Mouse (Mus musculus) mouse trophoblast stem cell (cell line): ENCODE results near the gene Gm7534.

Experiments used
- in situ Hi-C, 2 experiments: fragments of 300-500 bp; cut with MseI, MboI; formaldehyde crosslinking; loops; 2 replicates in 1 of 2; 3 replicates in 1 of 2; pipeline ENCODE4 v1.15.1; 2025

The Gm7534 gene

DNA sequence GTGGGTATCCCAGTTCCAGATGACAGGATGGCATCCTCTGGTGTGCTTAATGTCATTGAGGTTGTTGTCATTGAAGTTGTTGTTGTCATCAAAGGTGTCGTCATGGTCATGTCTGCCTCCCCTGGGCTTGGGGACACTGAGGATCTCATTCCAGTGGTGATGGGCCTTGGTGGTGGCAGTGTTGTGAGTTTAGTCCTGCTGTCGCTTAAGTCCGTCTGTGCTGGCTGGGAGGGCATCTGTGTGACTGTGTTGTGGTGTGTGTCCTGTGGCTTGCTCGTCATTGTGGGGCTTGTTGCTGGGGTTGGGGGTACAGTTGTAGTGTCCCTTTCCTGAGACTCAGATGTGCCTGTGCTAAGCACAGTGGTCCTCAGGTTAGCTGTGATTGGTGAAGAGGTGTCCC is at the start of gene Gm7534:
Gm7534 (minus strand) TSS at position 101 of the 400 bp plus-strand sequence.
- in situ Hi-C loops, result loop anchor here in 1 of 2 experiments (5.0 kb wide), 1 partner anchor 34 kb away; the partner anchor contains the start of gene Cnksr1

GRCm38 (mm10) chr4:134252131-134252910 is 49.5 kb upstream of the Gm7534 start:
- in situ Hi-C loops, result no loop called here

GRCm38 (mm10) chr4:134251241-134252130 is 48.7 kb upstream of the Gm7534 start:
- in situ Hi-C loops, result no loop called here

DNA sequence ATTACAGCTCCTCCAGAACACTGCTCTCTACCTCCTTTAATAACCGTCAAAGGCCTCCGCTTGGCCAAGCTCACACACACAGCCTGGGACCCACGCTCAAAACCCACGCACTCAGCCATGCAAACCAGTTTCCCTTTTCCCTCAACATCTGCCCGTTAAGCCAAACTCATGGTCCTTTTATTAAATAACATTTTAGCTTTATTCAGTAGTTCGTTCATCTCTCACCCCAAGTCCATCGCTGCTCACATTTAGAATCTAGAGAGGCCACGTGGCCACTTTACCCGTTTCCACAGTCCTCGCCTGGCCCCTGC is 48.1 kb upstream of the Gm7534 start:
- in situ Hi-C loops, result no loop called here

- in situ Hi-C loops, result no loop called here
Observed at GRCm38 (mm10) chr4:134250116-134250929, 47.5 kb upstream of the Gm7534 start.

GRCm38 (mm10) chr4:134249651-134250050 is 46.8 kb upstream of the Gm7534 start:
- in situ Hi-C loops, result no loop called here

DNA sequence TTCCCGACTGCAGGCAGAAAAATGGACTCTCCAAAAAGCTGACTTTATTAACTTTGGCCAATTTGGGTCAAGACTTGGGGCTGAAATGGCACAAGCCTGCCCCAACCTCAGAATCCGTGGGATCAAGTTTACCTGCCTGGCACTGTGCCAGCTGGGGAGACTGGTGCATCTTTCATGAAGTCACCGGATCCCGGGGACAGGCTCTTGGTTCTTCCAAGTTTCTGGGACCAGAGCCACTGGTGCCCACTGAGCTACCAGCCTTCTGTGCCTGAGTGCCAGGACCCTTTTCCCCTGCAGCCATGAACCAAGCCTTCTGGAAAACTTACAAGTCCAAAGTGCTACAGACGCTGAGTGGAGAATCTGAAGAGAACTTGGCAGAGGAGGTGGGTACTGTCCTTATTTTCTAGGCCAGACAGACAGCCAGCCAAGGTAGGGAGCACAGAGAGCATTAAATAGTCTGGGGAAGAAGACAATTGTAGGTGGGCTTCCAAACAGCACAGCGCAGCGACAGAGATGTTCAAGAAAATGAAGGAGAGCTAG is 44.0 kb upstream of the Gm7534 start, which contains the start of gene Gm30191:
Gm30191 (plus strand) TSS at position 217 of the 540 bp plus-strand sequence.
- in situ Hi-C loops, result no loop called here

DNA sequence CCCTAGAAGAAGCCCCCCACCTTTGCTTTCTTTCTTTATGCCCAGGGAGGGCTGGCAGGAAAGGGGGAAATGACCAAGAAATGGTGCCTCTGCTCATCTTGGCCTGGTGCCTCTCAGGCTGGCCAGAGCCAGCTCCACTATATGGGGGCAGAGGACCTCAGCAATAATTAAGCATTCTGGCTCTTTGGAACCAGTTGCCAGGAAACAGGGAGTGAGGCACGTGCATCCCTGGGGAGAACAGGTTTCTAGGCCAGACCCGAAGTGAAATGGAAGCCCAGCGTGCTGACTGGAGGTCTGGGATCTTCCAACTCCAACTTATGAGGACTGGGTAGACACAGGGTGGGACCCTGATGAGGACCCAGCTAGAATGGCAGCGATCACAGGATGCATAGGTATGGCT is 43.5 kb upstream of the Gm7534 start:
- in situ Hi-C loops, result no loop called here

DNA sequence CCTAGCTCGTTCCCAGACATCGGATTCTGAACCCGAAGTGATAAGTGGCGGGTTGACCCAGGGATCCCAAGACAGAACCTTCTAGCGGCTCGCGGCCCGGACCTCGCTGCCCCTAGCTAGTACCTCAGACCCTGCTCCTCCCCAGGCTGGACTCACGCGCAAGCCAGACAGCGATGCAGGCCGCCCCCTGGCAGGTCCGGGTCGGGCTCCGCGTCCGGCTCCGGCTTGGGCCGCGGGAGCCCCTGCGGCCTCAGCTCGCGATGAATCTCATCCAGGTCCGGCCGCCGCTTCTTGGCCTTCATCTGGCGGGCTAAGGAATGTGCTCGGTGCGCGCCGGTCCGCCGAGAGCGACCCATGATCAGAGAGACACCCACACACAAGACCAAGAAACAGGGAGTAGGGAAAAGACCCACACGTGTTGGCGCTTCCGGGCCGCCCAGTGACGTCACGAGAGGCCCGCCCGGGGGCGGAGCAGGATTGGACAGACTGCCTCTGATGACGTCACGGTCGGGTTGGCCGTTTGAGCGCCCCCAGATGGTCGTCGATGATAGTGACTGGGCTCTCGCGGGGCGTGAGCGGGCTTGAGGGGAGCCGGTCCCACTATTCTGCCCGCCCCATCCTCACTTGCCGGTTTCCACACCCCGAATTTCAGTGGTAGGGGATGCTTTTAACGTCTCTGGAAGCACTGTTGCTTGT is 42.5 kb upstream of the Gm7534 start, which contains the start of gene Zfp593:
Zfp593 (minus strand) TSS at position 445 of the 696 bp plus-strand sequence.
- in situ Hi-C loops, result no loop called here

DNA sequence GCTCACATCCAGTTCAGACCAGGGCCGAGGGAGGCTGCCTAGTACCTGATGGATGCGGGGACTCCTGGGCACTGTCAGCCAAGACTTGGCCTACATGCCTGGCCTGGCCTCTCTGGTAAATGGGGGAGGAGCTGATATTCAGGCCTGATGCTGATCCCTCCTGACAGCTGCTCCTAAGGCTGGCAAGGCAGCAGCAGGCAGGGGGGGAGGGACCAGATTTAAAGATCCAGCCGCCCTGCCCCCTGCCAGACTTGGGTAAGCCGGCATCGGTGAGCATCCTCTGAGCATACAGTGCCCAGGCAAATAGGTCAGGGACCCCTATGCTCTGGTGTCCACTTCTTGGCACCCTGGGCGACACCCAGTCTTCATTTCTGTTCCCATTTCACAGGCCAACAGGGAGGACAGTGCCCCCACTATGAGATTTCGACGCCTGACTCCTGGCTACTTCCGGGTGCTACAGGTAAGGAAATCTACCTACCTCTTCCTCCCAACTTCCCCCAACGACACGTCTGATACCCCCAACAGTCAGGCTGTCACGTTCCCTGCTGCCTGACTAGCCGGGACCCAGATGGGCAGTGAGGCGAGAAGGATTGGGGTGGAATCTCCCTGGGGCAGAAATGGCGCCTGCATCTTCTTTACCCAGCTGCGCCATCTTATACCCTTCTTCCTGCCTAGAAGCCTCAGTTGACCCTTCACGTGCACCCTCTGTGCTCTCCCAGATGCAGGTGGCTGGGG is 40.9 kb upstream of the Gm7534 start, which contains the start of gene E130218I03Rik:
E130218I03Rik (plus strand) TSS at position 147 of the 735 bp plus-strand sequence.
- in situ Hi-C loops, result no loop called here

DNA sequence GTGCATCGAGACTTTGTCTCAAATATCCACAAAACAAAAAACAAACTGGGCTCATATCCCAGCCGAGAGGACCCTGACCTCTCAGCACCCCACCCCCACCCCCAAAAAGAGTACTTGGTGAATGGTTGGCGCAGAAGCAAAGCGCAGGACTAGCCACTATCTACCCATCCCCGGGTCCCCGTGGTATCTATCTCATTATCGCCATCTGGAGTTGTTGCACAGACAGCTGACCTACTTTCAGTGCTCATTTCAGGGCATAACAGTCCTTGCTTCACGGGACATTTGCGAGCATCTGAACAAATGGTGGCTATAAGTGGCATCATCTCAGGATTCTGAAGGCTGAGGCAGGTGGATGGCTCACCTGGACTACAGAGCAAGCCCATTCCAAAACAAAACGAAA is 35.9 kb upstream of the Gm7534 start:
- in situ Hi-C loops, result loop anchor here in 1 of 2 experiments (5.0 kb wide), 1 partner anchor 36 kb away; the partner anchor contains the start of gene Gm7534

DNA sequence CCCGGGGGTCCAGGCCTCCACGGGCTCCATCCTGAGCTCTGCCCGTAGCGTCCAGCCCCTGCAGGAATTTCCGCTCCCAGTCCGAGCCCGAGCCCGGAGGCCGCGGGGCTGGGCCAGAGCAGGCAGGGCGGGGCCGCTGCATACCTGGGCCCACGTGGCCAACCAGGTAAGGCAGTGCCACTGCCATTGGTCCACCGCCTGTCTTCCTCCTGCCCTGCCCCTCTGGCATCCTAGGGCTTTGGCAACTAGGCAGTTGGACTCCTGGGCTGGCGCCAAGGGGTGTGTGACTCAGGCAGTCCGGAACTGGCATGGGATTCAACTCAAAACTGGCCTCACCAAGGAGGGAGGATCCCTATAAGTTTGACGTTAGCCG is 35.5 kb upstream of the Gm7534 start, which contains the start of gene Cnksr1:
Cnksr1 (minus strand) TSS at position 121 of the 373 bp plus-strand sequence.
- in situ Hi-C loops, result loop anchor here in 1 of 2 experiments (5.0 kb wide), 1 partner anchor 36 kb away; the partner anchor contains the start of gene Gm7534

DNA sequence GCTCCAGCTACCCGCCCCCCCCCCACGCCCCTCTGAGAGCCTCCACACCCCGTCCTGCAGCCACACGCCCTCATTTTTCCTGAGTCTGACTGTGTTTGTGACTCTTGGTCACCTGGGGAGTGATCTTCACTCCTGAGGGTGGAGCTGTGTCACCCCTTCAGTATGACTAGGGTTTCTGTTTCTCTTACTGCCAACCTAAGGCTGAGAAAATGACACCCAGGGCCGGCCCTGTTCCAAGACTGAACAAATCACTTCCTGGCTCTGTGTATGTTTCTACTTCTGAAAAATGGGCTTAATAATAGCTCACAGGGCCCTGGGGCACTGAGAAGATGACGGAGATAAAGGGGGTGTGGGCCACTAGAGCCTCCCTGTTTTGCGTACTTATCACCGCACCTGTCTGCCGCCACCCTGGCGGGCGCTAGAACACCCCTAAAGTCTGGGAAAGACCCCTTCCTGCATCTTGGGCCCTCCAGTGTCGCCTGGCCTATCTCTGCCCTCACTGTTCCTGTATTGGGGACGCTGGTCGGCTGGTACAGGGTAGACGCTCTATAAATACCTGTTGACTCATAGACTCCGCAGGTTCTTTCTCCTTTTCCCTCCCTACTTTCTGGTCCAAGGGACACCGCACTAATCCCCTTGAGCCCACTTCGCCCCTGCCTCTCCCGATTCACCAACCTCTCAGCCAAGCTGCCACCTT is 34.9 kb upstream of the Gm7534 start:
- in situ Hi-C loops, result loop anchor here in 1 of 2 experiments (5.0 kb wide), 1 partner anchor 35 kb away; the partner anchor contains the start of gene Gm7534

- in situ Hi-C loops, result loop anchor here in 1 of 2 experiments (5.0 kb wide), 1 partner anchor 33 kb away; the partner anchor contains the start of gene Gm7534
Observed at GRCm38 (mm10) chr4:134234876-134235275, 32.1 kb upstream of the Gm7534 start.

- in situ Hi-C loops, result no loop called here
Observed at GRCm38 (mm10) chr4:134230431-134230830, 27.6 kb upstream of the Gm7534 start.

DNA sequence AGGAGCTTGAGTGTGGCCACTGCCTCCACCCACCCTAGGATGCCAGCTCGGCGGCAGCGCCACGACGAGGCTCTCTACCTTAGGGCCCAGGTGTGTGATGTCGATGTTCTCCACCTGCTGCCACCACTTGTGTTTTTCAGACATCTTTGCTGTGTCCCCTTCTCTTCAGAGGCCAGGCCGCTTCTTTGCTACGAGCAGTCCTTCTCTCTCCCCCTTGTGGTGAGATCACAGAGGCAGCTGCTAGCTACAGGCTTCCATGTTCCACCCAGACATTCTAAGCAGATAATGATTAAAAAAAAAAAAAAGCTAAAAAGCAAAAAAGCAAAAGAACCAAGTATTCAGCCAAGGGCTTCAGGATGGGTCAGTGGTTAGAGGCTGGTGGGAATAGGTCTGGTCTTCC is 24.4 kb upstream of the Gm7534 start, which contains the start of gene Catsper4:
Catsper4 (minus strand) TSS at position 190 of the 400 bp plus-strand sequence.
- in situ Hi-C loops, result no loop called here

- in situ Hi-C loops, result no loop called here
Observed at GRCm38 (mm10) chr4:134222793-134223600, 20.2 kb upstream of the Gm7534 start.
